Mouse (Mus musculus) lung, postnatal 0 days (tissue): ENCODE results near the gene Usp48. TPM values are rescaled to one million over a fixed set of nuclear protein-coding genes. Genes with fewer than 3 reads are reported as not detected.
A peak's percentile ranks its signal among the peaks of the same experiment; 100 is the strongest.

ENCODE experiments used
- ATAC-seq: fragments of 200-750 bp; cut with Nextera tagmentation; 2 replicates; pipeline ENCODE4 v1.8.0; 2017; ENCODE audit warnings: moderate library complexity
- DNase-seq: peaks from one replicate; pipeline ENCODE4 v3.0.0-alpha.2; 2016; ENCODE audit warnings: low spot score
- H3K27ac ChIP-seq: fragments of 300-500 bp; sonication (generic); 2 replicates; pipeline ENCODE4 v1.5.1; 2014; ENCODE audit warnings: antibody characterized with exemption, mild to moderate bottlenecking, low read length, mixed read lengths
- H3K27me3 ChIP-seq: fragments of 300-500 bp; sonication (generic); replicated peaks from 2 replicates; pipeline ENCODE4 v1.6.1; 2014; ENCODE audit warnings: low read length, mixed read lengths; ENCODE audit not compliant: insufficient read depth
- H3K36me3 ChIP-seq: fragments of 300-500 bp; sonication (generic); 2 replicates; pipeline ENCODE4 v1.6.1; 2014; ENCODE audit warnings: low read length, mixed read lengths; ENCODE audit not compliant: insufficient read depth
- H3K4me1 ChIP-seq: fragments of 300-500 bp; sonication (generic); 2 replicates; pipeline ENCODE4 v1.6.1; 2014; ENCODE audit warnings: antibody characterized with exemption, low read depth, low read length, mixed read lengths; ENCODE audit not compliant: insufficient read depth
- H3K4me2 ChIP-seq: fragments of 300-500 bp; sonication (generic); replicated peaks from 2 replicates; pipeline ENCODE4 v1.6.1; 2014; ENCODE audit warnings: low read depth, mild to moderate bottlenecking, low read length, moderate library complexity, mixed read lengths
- H3K4me3 ChIP-seq: fragments of 300-500 bp; sonication (generic); 2 replicates; pipeline ENCODE4 v1.5.1; 2014; ENCODE audit warnings: low read depth, low read length
- H3K9ac ChIP-seq: fragments of 300-500 bp; sonication (generic); replicated peaks from 2 replicates; pipeline ENCODE4 v1.6.1; 2014; ENCODE audit warnings: low read depth, mild to moderate bottlenecking
- H3K9me3 ChIP-seq: fragments of 300-500 bp; sonication (generic); 2 replicates; pipeline ENCODE4 v1.6.1; 2016; ENCODE audit warnings: low read length, mixed read lengths
- CTCF ChIP-seq: IDR thresholded peaks from 2 replicates; pipeline ENCODE4 v1.5.1; 2016; ENCODE audit warnings: antibody characterized with exemption, mild to moderate bottlenecking
- EP300 ChIP-seq: IDR thresholded peaks from 2 replicates; pipeline ENCODE4 v1.6.1; 2016; ENCODE audit warnings: antibody characterized with exemption, mild to moderate bottlenecking, control low read depth
- WGBS: fragments of 180-500 bp; shearing (Covaris S2); extraction: QIAGEN DNeasy Blood & Tissue Kit; methylation state at CpG from one replicate; pipeline ENCODE4 v1.1.7; 2014; 5-methylcytosine and 5-hydroxymethylcytosine counted together
- polyA plus RNA-seq: library from polyadenylated mRNA; unstranded; fragments of >200 nt; fragmentation: Nextera tagmentation; extraction: Ambion mirVana; gene quantifications from 2 replicates; pipeline ENCODE4 v1.2.1, GENCODE M21; 2015

Usp48 gene
- polyA plus RNA-seq, 1 experiment from 2014 or later, result 30.9 TPM

DNA sequence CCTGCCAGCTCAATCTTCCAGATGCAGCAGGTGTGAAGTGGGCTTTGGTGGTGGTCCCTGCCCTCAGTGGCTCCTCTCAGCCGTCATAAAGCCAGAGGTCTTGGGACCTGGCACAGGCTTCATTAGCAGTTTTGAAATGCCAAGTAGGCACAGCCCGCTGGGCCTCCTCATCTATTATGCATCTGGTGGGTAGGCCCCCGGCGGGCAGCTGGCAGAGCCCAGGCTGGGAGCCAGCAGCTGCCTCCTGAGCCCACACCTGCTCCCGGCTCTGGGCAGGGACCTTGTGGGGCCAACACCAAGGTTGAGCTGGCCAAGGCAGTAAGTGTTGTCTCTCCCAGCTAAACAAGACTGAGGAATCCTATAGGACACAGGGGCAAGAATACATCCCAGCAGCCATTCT lies 92.7 kb downstream of the Usp48 start:
- WGBS, result 74% methylated on average over 5 of the region's 5 CpGs
- H3K9me3 ChIP-seq, result no peaks in the 10 kb centered on the region

DNA sequence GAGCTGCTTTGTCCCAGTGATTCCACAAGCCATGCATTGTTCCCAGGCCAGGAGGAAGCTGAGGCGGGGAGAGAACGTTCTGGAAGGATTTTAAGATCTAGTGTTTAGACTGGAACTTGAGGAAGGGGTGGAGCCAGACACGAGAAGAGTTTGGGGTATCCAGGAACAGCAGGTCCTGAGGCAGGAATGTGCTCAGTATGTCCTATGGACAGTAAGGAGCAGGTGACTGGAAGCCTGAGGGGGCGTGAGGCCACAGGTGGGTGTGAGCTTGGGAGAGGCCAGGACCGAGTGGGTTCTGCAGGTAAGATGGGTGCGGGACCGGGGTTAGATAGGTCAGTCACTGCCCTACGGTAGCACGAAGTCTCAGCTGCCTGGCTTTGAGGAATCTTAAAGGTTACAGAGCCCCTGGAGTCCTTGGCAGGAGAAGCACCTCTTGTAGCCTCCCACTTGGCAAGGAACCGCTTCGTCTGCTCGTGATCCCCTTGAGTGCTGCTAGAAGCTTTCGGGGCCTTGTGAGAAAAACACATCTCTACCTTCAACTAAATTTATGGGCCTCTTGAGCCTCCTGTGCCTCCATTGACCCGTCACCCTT lies 93.8 kb downstream of the Usp48 start:
- 0 out of 2 replicates have a peak, but pooled peaks cover 13% of the 10 kb centered on the region for H3K27me3 ChIP-seq
- peak; percentile 78 for ATAC-seq

More for the DNA sequence above, 92.7 kb downstream of the Usp48 start:
- H3K4me2 ChIP-seq, result no peak overlapping the region
- H3K4me3 ChIP-seq, result no peak overlapping the region
- DNase-seq (no peak), ATAC-seq (no peak)
- peaks cover 5% of the 10 kb centered on the region for H3K4me1 ChIP-seq
- no peaks in the 10 kb centered on the region for H3K36me3 ChIP-seq
- TF ChIP-seq CTCF, result no peak
- TF ChIP-seq EP300, result no peak
- H3K27ac ChIP-seq, result no peak overlapping the region
- H3K9ac ChIP-seq, result no peak overlapping the region
- peaks cover 23% of the 10 kb centered on the region; the same call in 1 of the 2 replicates for H3K27me3 ChIP-seq

DNA sequence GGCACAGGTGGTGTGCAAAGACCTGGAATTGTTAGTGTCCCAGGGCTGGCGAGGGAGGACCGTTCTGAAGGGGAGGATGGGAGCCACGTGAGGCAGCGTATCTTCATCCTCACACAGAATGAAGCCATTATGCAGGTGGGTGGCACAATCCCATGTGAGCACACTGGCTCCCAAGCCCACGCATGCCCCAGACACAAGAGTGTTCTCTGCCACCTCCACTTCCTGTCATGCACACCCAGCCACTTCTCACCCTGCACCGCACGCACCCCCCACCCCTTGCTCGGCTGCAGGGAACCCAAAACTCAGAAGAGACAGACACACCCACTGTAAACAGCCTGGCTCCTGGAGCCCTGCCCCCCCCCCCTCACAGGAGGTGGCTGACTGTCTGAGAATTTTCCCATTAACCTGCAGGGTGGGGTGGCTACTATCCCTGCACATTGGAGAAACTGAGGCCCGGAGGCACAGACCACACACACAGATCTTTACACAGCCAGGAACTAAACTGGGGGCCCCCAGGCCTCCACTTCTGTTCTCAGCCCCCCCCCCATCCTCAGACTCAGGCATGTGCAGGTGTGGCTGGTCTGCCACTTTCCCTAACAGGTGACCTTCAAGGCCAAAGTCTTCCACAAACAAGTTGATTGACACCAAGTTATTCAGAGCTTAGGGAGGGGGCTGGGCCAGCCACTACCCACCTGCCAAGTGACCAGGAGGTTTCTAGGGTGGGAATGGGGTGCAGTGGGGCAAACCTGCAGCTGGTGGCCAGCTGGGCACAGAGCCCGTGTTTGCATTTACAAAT lies 98.8 kb downstream of the Usp48 start:
- ATAC-seq, result no peak
- 59% methylated on average over 10 of the region's 10 CpGs for WGBS
- Histone ChIP-seq H3K27ac (no peak overlapping the region), H3K4me1 (peaks cover 5% of the 10 kb centered on the region), H3K4me2 (no peak overlapping the region), H3K4me3 (no peak overlapping the region), H3K36me3 (no peaks in the 10 kb centered on the region), H3K27me3 (no peaks in the 10 kb centered on the region), H3K9me3 (no peaks in the 10 kb centered on the region), H3K9ac (no peak overlapping the region)
- TF ChIP-seq EP300, result no peak
- no peak for TF ChIP-seq CTCF
- DNase-seq, result no peak

More for the DNA sequence above, 93.8 kb downstream of the Usp48 start:
- Histone ChIP-seq H3K9me3 (no peaks in the 10 kb centered on the region), H3K4me2 (no peak overlapping the region), H3K4me1 (peaks cover 5% of the 10 kb centered on the region), H3K4me3 (no peak overlapping the region), H3K27ac (peak overlapping the region; percentile 68), H3K36me3 (no peaks in the 10 kb centered on the region), H3K9ac (no peak overlapping the region)
- DNase-seq, result peak; percentile 87
- 29% methylated on average over 14 of the region's 14 CpGs for WGBS
- no peak for TF ChIP-seq CTCF
- TF ChIP-seq EP300, result peak; percentile 88; the same call in 1 of the 2 replicates

DNA sequence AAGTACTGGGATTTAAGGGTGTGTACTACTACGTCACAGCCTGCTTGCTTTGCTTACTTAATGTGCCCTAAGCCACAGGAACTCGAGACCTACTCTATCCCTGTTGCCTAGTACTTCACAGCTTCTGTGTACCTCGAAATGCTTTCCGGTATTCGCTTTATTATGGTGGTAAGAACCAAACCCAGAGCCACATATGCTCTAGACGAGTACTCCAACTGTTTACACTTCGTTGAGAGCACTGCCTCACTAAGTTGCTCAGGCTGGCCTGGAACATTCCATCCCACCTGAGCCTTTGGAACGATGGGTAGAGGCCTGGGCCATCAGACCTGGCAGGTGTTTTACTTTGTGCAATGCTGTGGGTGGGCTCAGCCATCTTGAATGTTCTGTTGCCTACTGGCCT lies 101.7 kb downstream of the Usp48 start:
- Histone ChIP-seq H3K4me3 (no peak overlapping the region), H3K9me3 (no peaks in the 10 kb centered on the region), H3K27ac (peak overlapping the region; percentile 66; the same call in 1 of the 2 replicates), H3K4me2 (no peak overlapping the region), H3K27me3 (no peaks in the 10 kb centered on the region), H3K4me1 (no peaks in the 10 kb centered on the region; the same call in 1 of the 2 replicates), H3K36me3 (no peaks in the 10 kb centered on the region), H3K9ac (no peak overlapping the region)
- peak; percentile 59 for ATAC-seq
- WGBS, result 42% methylated on average over 8 of the region's 8 CpGs
- peak; percentile 58 for DNase-seq
- peak; percentile 77; the same call in 1 of the 2 replicates for TF ChIP-seq EP300
- no peak for TF ChIP-seq CTCF

GRCm38 (mm10) chr4:137695900-137696299 lies 102.3 kb downstream of the Usp48 start:
- peak overlapping the region; percentile 66; the same call in 1 of the 2 replicates for H3K27ac ChIP-seq
- peak; percentile 31 for ATAC-seq
- DNase-seq, result peak; percentile 57
- no peaks in the 10 kb centered on the region; the same call in 1 of the 2 replicates for H3K4me1 ChIP-seq
- no peaks in the 10 kb centered on the region for H3K9me3 ChIP-seq
- H3K27me3 ChIP-seq, result no peaks in the 10 kb centered on the region
- no peaks in the 10 kb centered on the region for H3K36me3 ChIP-seq
- H3K4me3 ChIP-seq, result no peak overlapping the region
- TF ChIP-seq CTCF, result no peak
- TF ChIP-seq EP300, result no peak
- no peak overlapping the region for H3K9ac ChIP-seq
- H3K4me2 ChIP-seq, result no peak overlapping the region
- 13% methylated on average over 4 of the region's 4 CpGs for WGBS

DNA sequence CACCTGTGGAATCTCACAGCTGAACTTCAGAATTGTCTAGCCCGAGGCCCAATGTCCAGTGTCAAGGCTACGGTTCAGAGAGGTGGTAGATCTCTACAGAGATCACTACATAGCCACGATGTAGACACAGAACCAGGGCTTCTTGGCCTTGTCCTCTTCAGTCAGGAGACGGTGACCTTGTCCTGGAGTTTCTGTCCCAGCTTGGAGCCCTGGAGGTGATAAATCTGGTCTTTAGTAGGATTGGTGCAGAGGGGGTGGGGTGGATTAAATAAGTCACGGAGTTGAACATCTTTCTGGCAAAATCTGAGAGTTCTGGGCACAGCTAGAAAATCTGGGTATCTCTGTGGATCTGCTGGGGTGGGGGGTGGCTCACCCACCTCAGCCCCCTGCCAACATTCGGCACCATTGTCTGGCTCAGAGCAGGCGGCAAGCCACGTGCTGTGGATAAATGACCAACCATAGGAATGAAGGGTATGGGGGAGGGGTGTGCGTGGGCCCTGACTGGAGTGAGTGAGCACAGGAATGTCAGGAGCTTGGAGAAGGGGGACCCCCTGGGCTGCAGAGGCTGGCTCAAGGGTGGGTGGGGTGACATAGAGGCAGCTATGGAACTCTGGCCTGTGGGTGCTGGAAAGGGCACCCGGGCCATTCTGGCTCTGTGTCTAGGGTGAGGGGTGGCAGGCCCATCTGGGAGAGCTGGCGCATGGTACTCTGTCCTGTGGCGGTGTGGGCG lies 103.8 kb downstream of the Usp48 start:
- Histone ChIP-seq H3K27ac (peak overlapping the region; percentile 78), H3K4me3 (no peak overlapping the region), H3K27me3 (no peaks in the 10 kb centered on the region), H3K36me3 (no peaks in the 10 kb centered on the region), H3K4me1 (no peaks in the 10 kb centered on the region; the same call in 1 of the 2 replicates), H3K4me2 (no peak overlapping the region), H3K9me3 (no peaks in the 10 kb centered on the region), H3K9ac (no peak overlapping the region)
- DNase-seq (peak; percentile 55), ATAC-seq (peak; percentile 64)
- WGBS, result 56% methylated on average over 13 of the region's 13 CpGs
- TF ChIP-seq CTCF (no peak), EP300 (peak; percentile 64)
